Mouse (Mus musculus): ENCODE data around the gene Prmt1.

GRCm38 (mm10) chr7:44960512-44960910, 25.9 kb downstream of the Prmt1 start:
- no peak for TF ChIP-seq CTCF (IDR thresholded peaks at IDR 0.05; ENCODE audit: borderline replicate concordance, extremely low read depth, insufficient read depth, insufficient read length)
- no peak for TF ChIP-seq POLR2A (IDR thresholded peaks at IDR 0.05; ENCODE audit: borderline replicate concordance, extremely low read depth, insufficient read depth, insufficient read length, poor library complexity, severe bottlenecking)
